Mouse (Mus musculus): ENCODE measurements around the gene Kdm5a. TPM values are rescaled to one million over a fixed set of nuclear protein-coding genes. Genes with fewer than 3 reads are reported as not detected.

The Kdm5a gene
- polyA plus RNA-seq, 1 experiment from 2014 or later = 15.9 TPM

DNA sequence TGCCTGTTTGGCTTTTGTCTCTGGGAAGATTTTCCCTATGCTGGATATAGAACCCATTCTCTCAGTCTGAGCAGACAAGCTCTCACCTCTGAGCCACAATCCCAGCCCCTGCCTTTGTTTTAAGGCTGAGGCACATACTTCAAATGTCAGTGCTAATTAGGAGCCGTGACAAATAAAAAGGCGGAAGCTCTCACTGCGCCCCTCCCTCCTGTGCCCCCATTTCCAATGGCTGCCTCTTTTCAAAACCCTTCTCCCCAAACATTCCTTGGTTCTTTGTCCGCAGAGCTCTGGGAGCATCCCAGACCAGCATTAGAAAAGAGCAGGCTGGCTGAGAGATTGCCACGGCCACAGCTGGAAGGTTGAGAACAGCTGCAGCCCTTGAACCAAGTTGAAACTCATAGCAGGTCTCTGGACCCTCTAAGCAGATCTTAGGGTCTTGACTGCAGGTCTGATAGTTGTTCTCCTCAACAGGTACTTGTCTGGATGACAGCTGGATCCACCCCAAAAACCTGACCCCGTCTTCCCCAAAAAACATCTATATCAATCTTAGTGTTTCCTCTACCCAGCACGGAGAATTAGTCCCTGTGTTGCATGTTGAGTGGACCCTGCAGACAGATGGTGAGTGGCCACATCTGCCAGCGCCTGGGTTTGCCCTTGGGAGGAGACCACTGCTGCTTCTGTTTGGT lies 108.7 kb downstream of the Kdm5a start:
- H3K9ac ChIP-seq = no peak overlapping the region
- H3K36me3 ChIP-seq (replicated peaks) = peaks cover 33% of the 10 kb centered on the region
- H3K27ac ChIP-seq (replicated peaks) = peak overlapping the region; percentile 51
- H3K9me3 ChIP-seq (replicated peaks) = no peaks in the 10 kb centered on the region
- 48% methylated on average over 8 of the region's 8 CpGs for WGBS (ENCODE audit: insufficient replicate concordance)
- H3K4me2 ChIP-seq = peak overlapping the region; percentile 6; the same call in 1 of the 2 replicates
- no peak for ATAC-seq (ENCODE audit: insufficient read depth)
- H3K4me3 ChIP-seq (replicated peaks) = no peak overlapping the region
- H3K27me3 ChIP-seq = no peaks in the 10 kb centered on the region
- peaks cover 64% of the 10 kb centered on the region for H3K4me1 ChIP-seq (replicated peaks)

GRCm38 (mm10) chr6:120473427-120473826 lies 109.5 kb downstream of the Kdm5a start:
- WGBS (ENCODE audit: insufficient replicate concordance) = 39% methylated on average over 5 of the region's 5 CpGs
- Histone ChIP-seq H3K9me3 (replicated peaks) (no peaks in the 10 kb centered on the region), H3K4me2 (no peak overlapping the region), H3K4me3 (replicated peaks) (no peak overlapping the region), H3K27me3 (no peaks in the 10 kb centered on the region), H3K27ac (replicated peaks) (no peak overlapping the region), H3K36me3 (replicated peaks) (peaks cover 41% of the 10 kb centered on the region), H3K9ac (no peak overlapping the region), H3K4me1 (replicated peaks) (peaks cover 61% of the 10 kb centered on the region)
- ATAC-seq (ENCODE audit: insufficient read depth) = peak; percentile 43

GRCm38 (mm10) chr6:120475288-120475687 lies 111.4 kb downstream of the Kdm5a start:
- no peak overlapping the region for H3K4me3 ChIP-seq (replicated peaks)
- no peak overlapping the region for H3K9ac ChIP-seq
- WGBS (ENCODE audit: insufficient replicate concordance) = 72% methylated on average over 8 of the region's 8 CpGs
- H3K27ac ChIP-seq (replicated peaks) = no peak overlapping the region
- H3K4me2 ChIP-seq = no peak overlapping the region
- H3K9me3 ChIP-seq (replicated peaks) = no peaks in the 10 kb centered on the region
- ATAC-seq (ENCODE audit: insufficient read depth) = peak; percentile 65
- peaks cover 55% of the 10 kb centered on the region for H3K4me1 ChIP-seq (replicated peaks)
- H3K27me3 ChIP-seq = no peaks in the 10 kb centered on the region
- H3K36me3 ChIP-seq (replicated peaks) = peaks cover 60% of the 10 kb centered on the region

GRCm38 (mm10) chr6:120479302-120479701 lies 115.4 kb downstream of the Kdm5a start:
- H3K36me3 ChIP-seq (replicated peaks) = peaks cover 78% of the 10 kb centered on the region
- H3K27me3 ChIP-seq = no peaks in the 10 kb centered on the region
- peaks cover 56% of the 10 kb centered on the region for H3K4me1 ChIP-seq (replicated peaks)
- 0 out of 2 replicates have a peak overlapping the region, but pooled peaks have one; percentile 8 for H3K4me2 ChIP-seq
- WGBS (ENCODE audit: insufficient replicate concordance) = 34% methylated on average over 2 of the region's 2 CpGs
- H3K27ac ChIP-seq (replicated peaks) = no peak overlapping the region
- ATAC-seq (ENCODE audit: insufficient read depth) = no peak
- H3K4me3 ChIP-seq (replicated peaks) = no peak overlapping the region
- H3K9me3 ChIP-seq (replicated peaks) = no peaks in the 10 kb centered on the region
- no peak overlapping the region for H3K9ac ChIP-seq

GRCm38 (mm10) chr6:120480361-120480760 lies 116.4 kb downstream of the Kdm5a start:
- Histone ChIP-seq H3K4me2 (no peak overlapping the region), H3K4me3 (replicated peaks) (no peak overlapping the region), H3K27ac (replicated peaks) (no peak overlapping the region), H3K36me3 (replicated peaks) (peaks cover 70% of the 10 kb centered on the region), H3K9ac (no peak overlapping the region), H3K27me3 (no peaks in the 10 kb centered on the region), H3K4me1 (replicated peaks) (peaks cover 58% of the 10 kb centered on the region), H3K9me3 (replicated peaks) (no peaks in the 10 kb centered on the region)
- no peak for ATAC-seq (ENCODE audit: insufficient read depth)
- WGBS (ENCODE audit: insufficient replicate concordance) = 79% methylated on average over 5 of the region's 5 CpGs

- Histone ChIP-seq H3K27me3 (no peaks in the 10 kb centered on the region), H3K9me3 (replicated peaks) (no peaks in the 10 kb centered on the region), H3K27ac (replicated peaks) (no peak overlapping the region), H3K4me1 (replicated peaks) (peaks cover 68% of the 10 kb centered on the region), H3K9ac (no peak overlapping the region), H3K4me2 (no peak overlapping the region), H3K36me3 (replicated peaks) (peaks cover 61% of the 10 kb centered on the region), H3K4me3 (replicated peaks) (no peak overlapping the region)
- WGBS (ENCODE audit: insufficient replicate concordance) = 82% methylated on average over 6 of the region's 6 CpGs
- no peak for ATAC-seq (ENCODE audit: insufficient read depth)
Observed at GRCm38 (mm10) chr6:120481538-120481937, 117.6 kb downstream of the Kdm5a start.

GRCm38 (mm10) chr6:120482021-120482420 lies 118.1 kb downstream of the Kdm5a start:
- peaks cover 56% of the 10 kb centered on the region for H3K36me3 ChIP-seq (replicated peaks)
- no peak overlapping the region for H3K27ac ChIP-seq (replicated peaks)
- H3K9ac ChIP-seq = no peak overlapping the region
- no peak overlapping the region for H3K4me3 ChIP-seq (replicated peaks)
- H3K4me2 ChIP-seq = no peak overlapping the region
- peaks cover 65% of the 10 kb centered on the region for H3K4me1 ChIP-seq (replicated peaks)
- 85% methylated on average over 14 of the region's 14 CpGs for WGBS (ENCODE audit: insufficient replicate concordance)
- peaks cover under 1% of the 10 kb centered on the region; the same call in 1 of the 2 replicates for H3K27me3 ChIP-seq
- no peak for ATAC-seq (ENCODE audit: insufficient read depth)
- H3K9me3 ChIP-seq (replicated peaks) = no peaks in the 10 kb centered on the region

DNA sequence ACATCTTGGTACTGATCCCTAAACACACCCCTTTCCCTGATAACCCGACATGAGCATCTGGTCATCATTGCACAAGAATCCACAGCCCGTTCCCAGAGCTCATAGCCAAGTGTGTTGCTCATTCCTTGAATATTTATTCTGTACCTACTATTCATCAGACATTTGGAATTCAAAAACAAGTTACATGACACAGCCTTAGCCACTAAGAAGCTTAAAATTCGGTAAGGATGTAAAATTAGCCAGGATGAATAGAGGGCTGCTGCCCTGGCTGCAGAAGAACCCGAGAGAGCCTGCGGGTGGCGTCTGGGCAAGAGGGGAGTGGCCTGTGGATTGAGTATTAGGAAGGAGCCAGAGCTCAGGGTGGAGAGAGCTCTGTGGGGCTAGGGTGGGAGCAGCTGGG lies 118.8 kb downstream of the Kdm5a start:
- Histone ChIP-seq H3K36me3 (replicated peaks) (peaks cover 49% of the 10 kb centered on the region), H3K9me3 (replicated peaks) (no peaks in the 10 kb centered on the region), H3K4me2 (no peak overlapping the region), H3K4me3 (replicated peaks) (no peak overlapping the region), H3K4me1 (replicated peaks) (peaks cover 65% of the 10 kb centered on the region), H3K27ac (replicated peaks) (no peak overlapping the region), H3K27me3 (peaks cover 6% of the 10 kb centered on the region; the same call in 1 of the 2 replicates), H3K9ac (no peak overlapping the region)
- ATAC-seq (ENCODE audit: insufficient read depth) = no peak
- 39% methylated on average over 6 of the region's 6 CpGs for WGBS (ENCODE audit: insufficient replicate concordance)

DNA sequence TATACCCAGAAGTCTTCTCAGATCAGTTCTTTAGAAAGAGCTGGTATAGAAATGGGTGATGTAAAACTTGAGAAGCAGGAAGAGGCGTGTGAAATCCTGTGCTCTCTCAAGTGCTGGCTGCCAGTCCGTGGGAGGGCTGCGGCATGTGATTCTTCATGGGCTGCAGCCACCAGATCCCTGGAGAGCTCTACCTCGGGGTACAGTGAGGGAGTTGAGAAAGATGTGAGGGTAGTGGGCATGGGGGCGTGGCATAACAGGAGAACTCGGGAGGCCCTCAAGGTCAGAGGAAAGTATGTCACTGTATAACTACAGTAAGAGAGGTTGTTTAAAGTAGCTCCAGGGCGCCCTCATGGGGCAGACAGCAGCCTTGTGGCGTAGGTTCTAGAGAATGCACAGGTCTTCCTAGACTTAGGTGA lies 119.3 kb downstream of the Kdm5a start:
- Histone ChIP-seq H3K4me1 (replicated peaks) (peaks cover 61% of the 10 kb centered on the region), H3K27ac (replicated peaks) (no peak overlapping the region), H3K9me3 (replicated peaks) (no peaks in the 10 kb centered on the region), H3K27me3 (peaks cover 7% of the 10 kb centered on the region; the same call in 1 of the 2 replicates), H3K4me3 (replicated peaks) (no peak overlapping the region), H3K36me3 (replicated peaks) (peaks cover 45% of the 10 kb centered on the region), H3K9ac (no peak overlapping the region), H3K4me2 (peak overlapping the region; percentile 11; the same call in 1 of the 2 replicates)
- ATAC-seq (ENCODE audit: insufficient read depth) = no peak
- WGBS (ENCODE audit: insufficient replicate concordance) = 37% methylated on average over 8 of the region's 8 CpGs

DNA sequence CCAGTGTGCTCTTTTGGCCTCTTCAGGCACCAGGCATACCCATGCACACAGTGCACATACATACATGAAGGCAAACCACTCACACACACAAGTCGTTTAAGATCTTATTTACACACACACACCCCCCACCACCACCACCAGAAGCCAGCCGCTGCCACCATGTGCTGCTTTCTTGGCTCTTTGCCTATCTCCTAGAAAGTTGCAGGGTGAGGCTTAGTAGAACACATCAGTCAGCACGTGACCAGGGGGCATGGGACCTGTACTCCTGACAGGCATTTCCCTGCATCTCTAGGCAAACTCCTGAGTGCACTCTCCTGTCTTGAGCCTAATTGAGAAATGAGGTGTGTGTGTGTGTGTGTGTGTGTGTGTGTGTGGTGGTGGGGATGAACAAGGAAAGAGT lies 121.1 kb downstream of the Kdm5a start:
- peak; percentile 48; the same call in 1 of the 2 replicates for ATAC-seq (ENCODE audit: insufficient read depth)

GRCm38 (mm10) chr6:120486051-120486510 lies 122.2 kb downstream of the Kdm5a start:
- peaks cover 16% of the 10 kb centered on the region for H3K36me3 ChIP-seq (replicated peaks)
- no peak overlapping the region for H3K9ac ChIP-seq
- H3K27me3 ChIP-seq = peaks cover 28% of the 10 kb centered on the region
- peaks cover 48% of the 10 kb centered on the region for H3K4me1 ChIP-seq (replicated peaks)
- H3K4me3 ChIP-seq (replicated peaks) = no peak overlapping the region
- no peak overlapping the region for H3K27ac ChIP-seq (replicated peaks)
- no peaks in the 10 kb centered on the region for H3K9me3 ChIP-seq (replicated peaks)
- H3K4me2 ChIP-seq = no peak overlapping the region
- 25% methylated on average over 8 of the region's 8 CpGs for WGBS (ENCODE audit: insufficient replicate concordance)
- ATAC-seq (ENCODE audit: insufficient read depth) = no peak

More for the DNA sequence above, 121.1 kb downstream of the Kdm5a start:
- H3K9ac ChIP-seq = no peak overlapping the region
- no peak overlapping the region for H3K4me3 ChIP-seq (replicated peaks)
- peaks cover 56% of the 10 kb centered on the region for H3K4me1 ChIP-seq (replicated peaks)
- no peaks in the 10 kb centered on the region for H3K9me3 ChIP-seq (replicated peaks)
- 22% methylated on average over 3 of the region's 3 CpGs for WGBS (ENCODE audit: insufficient replicate concordance)
- H3K4me2 ChIP-seq = no peak overlapping the region
- peaks cover 17% of the 10 kb centered on the region; the same call in 1 of the 2 replicates for H3K27me3 ChIP-seq
- H3K36me3 ChIP-seq (replicated peaks) = peaks cover 27% of the 10 kb centered on the region
- no peak overlapping the region for H3K27ac ChIP-seq (replicated peaks)
